ENCODE assay signal across 8 mouse cellular contexts in the genomic region with DNA sequence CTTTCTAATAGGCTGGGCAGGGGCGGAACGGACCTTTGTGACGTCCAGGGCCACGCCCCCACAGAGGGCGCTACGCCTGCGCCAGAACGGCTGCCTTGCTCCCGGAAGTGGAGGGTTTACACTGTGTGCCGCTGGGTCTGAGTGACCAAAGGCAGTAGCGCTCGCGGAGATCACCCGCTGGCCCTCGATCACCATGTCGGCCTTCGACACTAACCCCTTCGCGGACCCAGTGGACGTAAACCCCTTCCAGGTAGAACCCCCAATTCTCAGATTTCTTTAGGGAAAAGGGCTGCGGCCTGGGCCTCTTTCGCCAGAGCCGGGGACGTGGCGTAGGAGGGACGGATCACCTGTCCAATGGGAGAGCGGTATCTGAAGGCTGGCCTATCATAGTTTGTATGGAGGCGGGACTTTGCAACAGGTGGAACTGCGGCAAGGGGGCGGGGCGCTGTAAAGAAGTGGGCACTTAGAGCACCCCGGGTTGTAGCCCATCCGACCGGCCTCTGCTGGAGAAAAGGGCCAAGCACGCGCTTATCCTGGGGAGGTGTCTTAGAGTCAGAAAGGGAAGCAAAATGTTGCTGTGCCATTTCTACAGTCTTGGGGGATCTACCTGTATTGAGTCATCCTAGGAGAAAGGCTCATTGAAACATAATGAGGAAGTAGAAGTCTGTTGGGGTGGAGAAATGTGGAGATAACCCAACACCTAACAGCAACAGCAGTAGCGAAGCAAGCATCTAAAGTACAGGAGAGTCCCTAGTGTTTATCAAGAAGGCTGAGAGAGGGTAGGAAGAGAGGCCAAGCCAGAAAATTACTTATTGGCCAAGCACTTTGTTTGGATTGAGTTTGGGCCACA. TPM values are rescaled to one million over a fixed set of nuclear protein-coding genes. Genes with fewer than 3 reads are reported as not detected.
DNase-seq lines count a peak whose midpoint lies in the region; ATAC-seq and TF ChIP-seq lines count a peak whose summit lies in the region.

A gene (plus strand): TSS at position 83 of the 850 bp plus-strand sequence.

- H3K36me3 ChIP-seq in hindbrain, embryonic 14.5 days (replicated peaks; ENCODE audit: control insufficient read depth, insufficient read depth) = no peaks in the 10 kb centered on the region

- TF ChIP-seq CTCF in Patski (IDR thresholded peaks at IDR 0.05) = no peak

- WGBS in hindbrain, embryonic 14.5 days = 1% methylated on average over 37 of the region's 37 CpGs

- POLR2A ChIA-PET in Patski (lab: Charles Lee) = interaction anchor here (0.6 to 0.9 kb wide), 3 partner anchors 9 to 70 kb away, joined by 3 read pairs; no protein-coding TSS in a partner anchor

- H3K4me3 ChIP-seq in hindbrain, embryonic 14.5 days (replicated peaks; ENCODE audit: low read length) = peak within 1 kb of the TSS; percentile 49

- peak; percentile 97 for ATAC-seq in Patski
- peak; percentile 100 for ATAC-seq in hindbrain, embryonic 14.5 days (ENCODE audit: low FRiP score)

- peaks cover 17% of the 10 kb centered on the region for H3K4me1 ChIP-seq in hindbrain, embryonic 14.5 days (replicated peaks; ENCODE audit: control insufficient read depth, insufficient read depth, low read length)

- peak within 1 kb of the TSS; percentile 90 for H3K27ac ChIP-seq in hindbrain, embryonic 14.5 days

- in situ Hi-C loops in Patski (cut with MboI; ENCODE audit: low pct_unique_long_range_greater_than_20kb) = no loop called here

- H3K4me2 ChIP-seq in hindbrain, embryonic 14.5 days (replicated peaks) = peak within 1 kb of the TSS; percentile 87

- peak; percentile 66 for DNase-seq in Patski (ENCODE audit: low read depth, low spot score)
- peak; percentile 95 to 98 for DNase-seq in cerebellum, postnatal 14 days
- DNase-seq in frontal cortex, postnatal 25 days (ENCODE audit: low spot score in 2 of 2) = peak; percentile 91 to 92
- DNase-seq in hindbrain, embryonic 14.5 days (ENCODE audit: low spot score) = peak; percentile 93
- peak; percentile 95 for DNase-seq in layer of hippocampus, postnatal 36 days
- DNase-seq in lung, postnatal 36 days = peak; percentile 96
- DNase-seq in retina, postnatal 1 day = peak; percentile 95
- DNase-seq in urinary bladder, adult 18-20 months (ENCODE audit: low spot score in 2 of 2) = peak; percentile 89 to 96

- H3K27me3 ChIP-seq in Patski = peaks cover 4% of the 10 kb centered on the region
- no peaks in the 10 kb centered on the region for H3K27me3 ChIP-seq in hindbrain, embryonic 14.5 days (ENCODE audit: control insufficient read depth, insufficient read depth, low read length)

- H3K9me3 ChIP-seq in hindbrain, embryonic 14.5 days (ENCODE audit: control insufficient read depth, low read length) = no peaks in the 10 kb centered on the region

- peak within 1 kb of the TSS; percentile 62 for H3K9ac ChIP-seq in hindbrain, embryonic 14.5 days

- CTCF ChIA-PET in Patski (lab: Charles Lee) = interaction anchor here (1.0 to 1.9 kb wide), 3 partner anchors 10 to 99 kb away, joined by 3 to 5 read pairs (median 4); no protein-coding TSS in a partner anchor

RNA-seq across cellular contexts. Expression of the gene that starts here (rescaled TPM):
- polyA plus RNA-seq in Patski (2021) = 60.2 TPM
- polyA plus RNA-seq in hindbrain, embryonic 14.5 days (2014; fragmentation: Nextera tagmentation; extraction: Ambion mirVana) = 44.0 and 45.0 TPM in 2 replicates
- total RNA-seq in layer of hippocampus, postnatal 36 days (2021) = 10 to 100 TPM; 24.6 to 25.5 TPM

Comparison
In these comparisons a context has a peak if more than half of its experiments do, and no peak if none do; other contexts are left out.
1. Peak in every context shown above with its lines: DNase-seq, ATAC-seq, H3K4me3 ChIP-seq and H3K27ac ChIP-seq.